Mouse (Mus musculus): Measurements from ENCODE around the gene Bcl2l12.

Gene Bcl2l12

GRCm38 (mm10) chr7:44986879-44987718, 11.4 kb downstream of the Bcl2l12 start:
- DNase-seq (ENCODE audit: low spot score), result peak; percentile 90

- peak; percentile 100 for DNase-seq (ENCODE audit: low spot score)
Measured at GRCm38 (mm10) chr7:44986192-44986878, 12.2 kb downstream of the Bcl2l12 start, which contains the start of gene Prmt1. Prmt1 (minus strand) TSS chr7:44986568.

GRCm38 (mm10) chr7:44985595-44986191, 12.8 kb downstream of the Bcl2l12 start:
- peak; percentile 88 for DNase-seq (ENCODE audit: low spot score)

- no peak for DNase-seq (ENCODE audit: low spot score)
Measured at GRCm38 (mm10) chr7:44984833-44985164, 13.7 kb downstream of the Bcl2l12 start.

GRCm38 (mm10) chr7:44983944-44984832, 14.3 kb downstream of the Bcl2l12 start:
- DNase-seq (ENCODE audit: low spot score), result no peak

- DNase-seq (ENCODE audit: low spot score), result peak; percentile 65
Measured at GRCm38 (mm10) chr7:44983085-44983484, 15.4 kb downstream of the Bcl2l12 start.

GRCm38 (mm10) chr7:44981539-44981938, 17.0 kb downstream of the Bcl2l12 start:
- DNase-seq (ENCODE audit: low spot score), result no peak

- DNase-seq (ENCODE audit: low spot score), result no peak
Measured at GRCm38 (mm10) chr7:44978300-44978699, 20.2 kb downstream of the Bcl2l12 start.

- no peak for DNase-seq (ENCODE audit: low spot score)
Measured at GRCm38 (mm10) chr7:44975117-44975419, 23.4 kb downstream of the Bcl2l12 start.

- peak; percentile 81 for DNase-seq (ENCODE audit: low spot score)
Measured at GRCm38 (mm10) chr7:44974383-44975116, 24.0 kb downstream of the Bcl2l12 start, which contains the start of gene Cpt1c. Cpt1c (minus strand) TSS chr7:44974851.

GRCm38 (mm10) chr7:44973415-44974130, 24.9 kb downstream of the Bcl2l12 start:
- no peak for DNase-seq (ENCODE audit: low spot score)

- DNase-seq (ENCODE audit: low spot score), result no peak
Measured at GRCm38 (mm10) chr7:44971142-44971541, 27.4 kb downstream of the Bcl2l12 start.

GRCm38 (mm10) chr7:44970231-44970691, 28.3 kb downstream of the Bcl2l12 start:
- peak; percentile 92 for DNase-seq (ENCODE audit: low spot score)

- DNase-seq (ENCODE audit: low spot score), result no peak
Measured at GRCm38 (mm10) chr7:44966638-44967037, 31.9 kb downstream of the Bcl2l12 start.

GRCm38 (mm10) chr7:44965975-44966374, 32.5 kb downstream of the Bcl2l12 start:
- no peak for DNase-seq (ENCODE audit: low spot score)

- DNase-seq (ENCODE audit: low spot score), result no peak
Measured at GRCm38 (mm10) chr7:44964990-44965389, 33.5 kb downstream of the Bcl2l12 start.

GRCm38 (mm10) chr7:44962831-44963230, 35.7 kb downstream of the Bcl2l12 start:
- no peak for DNase-seq (ENCODE audit: low spot score)

GRCm38 (mm10) chr7:44962337-44962736, 36.2 kb downstream of the Bcl2l12 start:
- no peak for DNase-seq (ENCODE audit: low spot score)

- DNase-seq (ENCODE audit: low spot score), result no peak
Measured at GRCm38 (mm10) chr7:44960512-44960910, 38.0 kb downstream of the Bcl2l12 start.

- no peak for DNase-seq (ENCODE audit: low spot score)
Measured at GRCm38 (mm10) chr7:44959874-44960511, 38.5 kb downstream of the Bcl2l12 start.

All from yolk sac, embryonic 10.5 days (tissue).